Mouse (Mus musculus): ENCODE results near the gene Dusp15. TPM values are rescaled to one million over a fixed set of nuclear protein-coding genes. Genes with fewer than 3 reads are reported as not detected.

Dusp15 gene
- polyA plus RNA-seq, 1 experiment from 2014 or later: 0.60 TPM

GRCm38 (mm10) chr2:152896926-152897325, 54.6 kb downstream of the Dusp15 start:
- H3K9me3 ChIP-seq (replicated peaks): no peaks in the 10 kb centered on the region
- peaks cover 9% of the 10 kb centered on the region for H3K4me1 ChIP-seq
- H3K36me3 ChIP-seq: peaks cover 54% of the 10 kb centered on the region
- H3K27me3 ChIP-seq (ENCODE audit: low read depth, poor library complexity, severe bottlenecking): no peaks in the 10 kb centered on the region
- no peak overlapping the region for H3K4me3 ChIP-seq
- 96% methylated on average over 3 of the region's 3 CpGs for WGBS
- no peak overlapping the region for H3K27ac ChIP-seq (replicated peaks)
- no peak for DNase-seq (ENCODE audit: low spot score)

DNA sequence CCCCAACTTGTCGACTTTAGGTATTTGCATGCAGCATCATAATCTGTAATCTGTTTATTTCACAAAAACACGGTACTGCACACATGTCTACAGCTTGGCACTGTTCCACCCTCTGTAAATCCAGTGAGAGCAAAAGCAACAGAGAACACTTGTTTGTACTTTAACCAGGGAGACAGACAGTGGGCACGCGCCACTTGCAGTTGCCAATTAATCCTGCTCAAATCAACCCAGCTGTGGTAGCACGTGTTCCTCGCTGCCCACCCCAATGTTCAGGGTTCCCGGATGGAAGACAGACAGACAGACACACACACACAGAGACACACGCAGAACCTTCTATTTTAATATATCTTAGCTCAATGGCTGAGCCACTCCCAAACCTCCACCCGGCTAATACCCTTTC, 55.7 kb downstream of the Dusp15 start:
- WGBS: 93% methylated on average over 9 of the region's 9 CpGs
- Histone ChIP-seq H3K27ac (replicated peaks) (no peak overlapping the region), H3K36me3 (peaks cover 65% of the 10 kb centered on the region), H3K4me1 (no peaks in the 10 kb centered on the region), H3K4me3 (no peak overlapping the region), H3K27me3 (ENCODE audit: low read depth, poor library complexity, severe bottlenecking) (no peaks in the 10 kb centered on the region), H3K9me3 (replicated peaks) (no peaks in the 10 kb centered on the region)
- DNase-seq (ENCODE audit: low spot score): no peak

Other genes starting within 250 kb of the Dusp15 start
- gene Id1, start 215.4 kb downstream of the Dusp15 start, polyA plus RNA-seq (2016; fragmentation: Nextera tagmentation; extraction: Ambion mirVana): 70.2 and 86.2 TPM in 2 replicates
- 4.2 and 4.6 TPM in 2 replicates for gene Cox4i2, start 197.5 kb downstream of the Dusp15 start, polyA plus RNA-seq (2016; fragmentation: Nextera tagmentation; extraction: Ambion mirVana)
- 107 and 128 TPM in 2 replicates for gene Bcl2l1, start 120.0 kb downstream of the Dusp15 start, polyA plus RNA-seq (2016; fragmentation: Nextera tagmentation; extraction: Ambion mirVana)
- 153 TPM in 2 replicates for gene Tpx2, start 103.7 kb downstream of the Dusp15 start, polyA plus RNA-seq (2016; fragmentation: Nextera tagmentation; extraction: Ambion mirVana)
- gene Mylk2, start 40.3 kb downstream of the Dusp15 start, polyA plus RNA-seq (2016; fragmentation: Nextera tagmentation; extraction: Ambion mirVana): 0.06 and 0.07 TPM in 2 replicates
- gene Foxs1, start 18.5 kb downstream of the Dusp15 start, polyA plus RNA-seq (2016; fragmentation: Nextera tagmentation; extraction: Ambion mirVana): 0.58 and 1.5 TPM in 2 replicates
- gene Ttll9, start 10.8 kb upstream of the Dusp15 start, polyA plus RNA-seq (2016; fragmentation: Nextera tagmentation; extraction: Ambion mirVana): 1.3 and 1.4 TPM in 2 replicates
- gene Pdrg1, start 63.7 kb upstream of the Dusp15 start, polyA plus RNA-seq (2016; fragmentation: Nextera tagmentation; extraction: Ambion mirVana): 108 and 111 TPM in 2 replicates
- 0.21 and 0.68 TPM in 2 replicates for gene Xkr7, start 80.2 kb upstream of the Dusp15 start, polyA plus RNA-seq (2016; fragmentation: Nextera tagmentation; extraction: Ambion mirVana)
- 1.1 and 1.2 TPM in 2 replicates for gene Ccm2l, start 114.3 kb upstream of the Dusp15 start, polyA plus RNA-seq (2016; fragmentation: Nextera tagmentation; extraction: Ambion mirVana)
- gene Hck, start 156.8 kb upstream of the Dusp15 start, polyA plus RNA-seq (2016; fragmentation: Nextera tagmentation; extraction: Ambion mirVana): 2.1 and 2.2 TPM in 2 replicates
- gene Tm9sf4, start 209.6 kb upstream of the Dusp15 start, polyA plus RNA-seq (2016; fragmentation: Nextera tagmentation; extraction: Ambion mirVana): 82.5 and 82.8 TPM in 2 replicates